Mouse (Mus musculus) telencephalon, adult 2 months (tissue): ENCODE data around the gene H2-T23.
"Not testable (repeated sequence)": the region's sequence is repeated elsewhere in the genome, so short reads cannot be mapped to it uniquely, and the experiment has no call there.

Experiments used
- DNase-seq: peaks from one replicate; pipeline ENCODE4 v3.0.0-alpha.2; 2011; ENCODE audit warnings: low read depth, low spot score

Gene H2-T23

DNA sequence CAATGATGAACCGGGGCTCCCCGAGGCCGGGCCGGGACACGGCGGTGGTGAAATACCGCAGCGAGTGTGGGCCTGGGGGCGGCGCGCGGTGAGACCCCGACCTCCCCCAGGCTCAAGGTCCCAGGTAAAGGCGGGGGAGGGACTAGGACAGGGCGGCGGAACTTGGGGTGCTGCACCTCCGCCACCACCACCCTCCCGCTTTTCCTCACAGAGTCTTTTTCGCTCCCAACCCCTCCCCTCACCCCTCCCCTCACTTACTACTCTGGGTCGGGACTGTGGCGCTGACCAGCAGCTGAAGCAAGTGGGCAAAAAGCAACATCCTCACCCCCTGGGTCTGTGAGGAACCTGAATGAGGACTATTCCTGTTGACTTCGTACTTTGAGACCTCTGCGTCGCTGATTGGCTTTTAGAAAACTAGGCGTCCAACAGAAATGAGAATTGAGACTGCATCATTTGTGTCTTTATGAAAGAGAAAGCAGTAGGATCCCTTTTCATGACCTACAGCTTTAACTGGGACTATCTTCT lies at the start of gene H2-T23:
Gene H2-T23 (minus strand): TSS at position 505 of the 525 bp plus-strand sequence.
- not testable (repeated sequence) for DNase-seq

DNA sequence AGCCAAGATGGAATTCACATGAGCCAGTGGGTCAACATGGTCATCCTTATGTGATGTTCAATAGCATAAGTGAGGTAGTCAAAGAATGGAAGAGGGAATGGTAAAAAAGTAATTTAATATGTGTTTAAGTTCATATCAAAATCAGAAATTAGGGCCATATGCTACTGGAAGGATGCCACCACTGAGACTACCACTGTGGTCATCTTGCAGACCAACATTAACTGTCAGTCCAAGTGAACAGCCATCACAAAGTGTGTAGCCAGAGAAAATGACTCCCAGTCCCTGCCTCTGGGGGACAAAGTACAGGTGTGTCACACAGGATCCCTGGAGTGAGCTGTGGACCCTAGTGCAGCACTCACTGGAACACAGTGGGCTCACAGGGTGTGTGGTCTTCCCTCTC lies 49.2 kb upstream of the H2-T23 start:
- not testable (repeated sequence) for DNase-seq

DNA sequence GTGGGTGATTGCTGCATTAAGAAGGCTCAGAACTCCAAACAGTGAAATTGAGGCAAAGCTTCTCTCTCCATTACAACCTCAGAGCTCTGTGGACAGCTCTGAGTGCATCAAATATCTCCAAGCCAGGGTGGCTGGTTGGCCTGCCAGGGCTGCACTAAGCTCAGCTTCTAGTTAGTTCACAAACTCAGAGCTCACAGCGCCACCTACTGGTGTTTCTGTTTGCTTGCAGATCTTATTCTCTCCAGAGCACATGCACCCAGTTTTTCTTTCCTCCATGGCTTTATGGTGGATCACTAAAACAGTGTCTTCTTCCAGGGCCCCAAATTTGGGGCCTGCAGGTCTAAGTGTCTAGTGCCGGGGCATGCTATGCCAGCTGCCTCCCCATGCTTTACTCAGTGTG lies 28.2 kb upstream of the H2-T23 start:
- peak; percentile 75 for DNase-seq

DNA sequence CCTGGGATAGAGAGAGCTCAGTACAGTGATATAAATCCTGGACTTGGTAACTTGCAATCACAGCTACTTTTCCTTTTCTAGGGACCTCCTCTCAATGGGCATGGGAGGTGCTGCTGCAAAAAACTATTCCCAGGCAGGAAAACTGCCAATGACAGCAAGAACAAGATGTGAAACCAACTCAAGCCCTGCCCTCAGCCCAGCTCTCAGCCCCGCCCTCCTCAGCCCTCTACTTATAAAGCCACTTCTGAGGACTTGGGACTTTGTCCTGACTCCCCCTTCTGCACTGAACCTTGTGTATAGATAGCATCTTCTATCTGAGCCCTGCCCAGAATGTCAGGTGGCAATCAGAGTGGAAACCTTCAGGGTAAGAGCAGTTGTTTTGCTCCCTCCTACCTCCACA lies 25.7 kb upstream of the H2-T23 start, which contains the start of gene Gm11127:
Gene Gm11127 (minus strand): TSS at position 10 of the 400 bp plus-strand sequence.
- DNase-seq = not testable (repeated sequence)

DNA sequence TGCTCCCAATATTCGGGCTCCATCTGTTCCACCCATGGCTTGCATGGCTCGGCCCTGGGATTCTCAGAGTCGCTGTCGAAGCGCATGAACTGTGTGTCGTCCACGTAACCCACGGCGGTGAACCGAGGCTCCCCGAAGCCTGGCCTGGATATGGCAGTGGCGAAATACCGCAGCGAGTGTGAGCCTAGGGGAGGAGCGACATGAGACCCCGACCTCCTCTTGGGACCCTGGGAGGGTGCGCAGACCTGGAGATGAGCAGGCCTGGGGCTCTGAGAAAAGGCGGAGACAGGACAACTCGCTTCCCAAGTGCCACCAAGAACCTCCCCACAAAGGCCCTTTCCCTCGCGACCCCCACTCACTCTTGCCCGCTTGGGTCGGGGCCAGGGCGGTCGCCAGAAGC lies 25.3 kb upstream of the H2-T23 start:
- not testable (repeated sequence) for DNase-seq

DNA sequence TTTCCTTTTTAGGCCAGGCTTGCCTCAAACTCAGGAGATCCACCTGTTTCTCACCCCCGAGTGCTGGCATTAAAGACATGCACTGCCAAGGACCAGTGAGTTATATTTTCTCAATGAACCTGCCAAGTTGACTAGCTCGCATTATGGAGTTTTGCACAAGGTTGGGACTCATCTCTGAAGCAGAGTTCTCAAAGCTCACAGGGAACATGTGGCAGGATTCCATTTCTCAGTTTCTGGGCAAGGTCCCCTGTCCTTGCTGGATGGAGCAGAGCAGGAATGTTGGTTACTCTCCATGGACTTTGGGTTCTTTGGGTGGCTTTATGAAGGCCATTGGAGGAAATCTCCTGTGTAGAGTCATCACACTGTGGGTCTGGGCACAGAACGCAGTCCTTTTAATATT lies 10.6 kb upstream of the H2-T23 start:
- no peak for DNase-seq

DNA sequence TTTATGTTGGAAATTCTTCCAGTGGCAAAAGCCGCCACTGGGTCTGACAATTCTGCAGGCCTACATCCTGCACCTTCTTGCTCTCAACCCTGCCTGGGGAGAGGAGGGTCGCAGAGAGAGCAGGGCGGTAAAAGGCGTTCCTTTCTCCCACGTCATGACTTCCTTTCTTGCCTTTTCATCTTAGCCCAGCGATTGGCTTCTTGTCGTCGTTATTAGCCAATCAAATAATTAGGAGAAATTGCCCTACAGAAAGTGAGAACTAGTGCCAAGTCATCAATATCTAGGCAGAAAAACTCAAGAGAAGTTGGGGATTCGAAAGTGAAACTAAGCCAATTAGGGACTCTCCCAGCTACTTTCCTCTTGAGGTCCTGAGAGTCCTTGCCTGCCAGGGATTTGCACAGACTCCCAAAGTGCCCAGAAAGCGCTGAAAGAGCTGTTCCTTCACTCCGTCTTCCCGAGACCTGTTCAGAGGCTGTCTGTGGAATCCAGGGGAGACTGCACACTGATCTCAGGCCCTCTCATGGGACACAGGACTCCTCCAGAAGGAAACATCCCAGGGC lies 10.0 kb upstream of the H2-T23 start, which contains the start of the genes H2-T22 and Gm6034:
Gene H2-T22 (minus strand): TSS at position 138 of the 560 bp plus-strand sequence.
Gene Gm6034 (plus strand): TSS at position 352 of the 560 bp plus-strand sequence.
- DNase-seq = peak; percentile 93

DNA sequence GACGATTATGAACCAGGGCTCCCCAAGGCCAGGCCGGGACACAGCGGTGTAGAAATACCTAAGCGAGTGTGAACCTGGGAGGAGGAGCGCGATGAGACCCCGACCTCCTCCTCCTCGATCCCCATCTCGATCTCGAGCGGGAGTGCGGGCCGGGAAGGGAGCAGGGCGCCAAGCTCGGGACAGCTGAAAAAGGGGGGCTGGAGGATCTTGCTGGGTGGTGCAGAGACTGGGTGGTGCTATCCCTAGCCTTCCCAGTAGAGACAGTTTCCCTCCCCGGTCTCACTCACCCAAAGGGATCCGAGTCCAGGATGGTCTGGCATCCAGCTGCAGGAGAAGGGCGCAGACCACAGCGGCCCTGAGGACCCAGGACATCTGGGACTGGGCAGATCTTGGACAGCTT lies 9.4 kb upstream of the H2-T23 start:
- not testable (repeated sequence) for DNase-seq

DNA sequence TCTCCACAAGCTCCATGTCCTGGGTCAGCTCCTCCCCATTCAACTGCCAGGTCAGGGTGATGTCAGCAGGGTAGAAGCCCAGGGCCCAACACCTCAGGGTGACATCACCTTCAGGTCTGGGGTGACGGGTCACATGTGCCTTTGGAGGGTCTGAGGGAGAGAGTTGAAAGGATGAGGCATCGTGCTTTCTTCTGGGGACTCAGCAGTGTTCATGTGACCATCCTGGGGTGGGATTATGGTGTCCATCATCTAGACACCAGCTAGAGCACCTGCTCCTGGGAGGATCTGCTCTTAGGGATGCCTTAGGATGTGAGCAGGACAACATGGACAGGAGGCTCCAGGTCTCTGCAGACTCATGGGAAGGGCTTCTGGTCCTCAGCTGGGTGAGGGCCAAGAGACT lies 7.9 kb upstream of the H2-T23 start:
- not testable (repeated sequence) for DNase-seq

DNA sequence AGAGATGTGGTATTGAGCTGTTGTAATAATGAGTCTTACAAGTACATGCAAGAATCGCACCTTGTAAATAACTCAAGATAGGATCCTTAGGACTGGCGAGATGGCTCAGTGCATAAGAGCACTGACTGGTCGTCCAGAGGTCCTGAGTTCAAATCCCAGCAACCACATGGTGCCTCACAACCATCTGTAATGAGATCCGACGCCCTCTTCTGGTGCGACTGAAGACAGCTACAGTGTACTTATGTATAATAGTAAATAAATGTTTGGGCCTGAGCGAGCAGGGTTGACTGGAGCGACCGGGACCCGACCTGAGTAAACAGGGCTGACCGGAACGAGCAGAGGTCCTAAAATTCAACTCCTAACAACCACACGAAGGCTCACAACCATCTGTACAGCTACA lies 3.5 kb upstream of the H2-T23 start:
- DNase-seq = not testable (repeated sequence)

DNA sequence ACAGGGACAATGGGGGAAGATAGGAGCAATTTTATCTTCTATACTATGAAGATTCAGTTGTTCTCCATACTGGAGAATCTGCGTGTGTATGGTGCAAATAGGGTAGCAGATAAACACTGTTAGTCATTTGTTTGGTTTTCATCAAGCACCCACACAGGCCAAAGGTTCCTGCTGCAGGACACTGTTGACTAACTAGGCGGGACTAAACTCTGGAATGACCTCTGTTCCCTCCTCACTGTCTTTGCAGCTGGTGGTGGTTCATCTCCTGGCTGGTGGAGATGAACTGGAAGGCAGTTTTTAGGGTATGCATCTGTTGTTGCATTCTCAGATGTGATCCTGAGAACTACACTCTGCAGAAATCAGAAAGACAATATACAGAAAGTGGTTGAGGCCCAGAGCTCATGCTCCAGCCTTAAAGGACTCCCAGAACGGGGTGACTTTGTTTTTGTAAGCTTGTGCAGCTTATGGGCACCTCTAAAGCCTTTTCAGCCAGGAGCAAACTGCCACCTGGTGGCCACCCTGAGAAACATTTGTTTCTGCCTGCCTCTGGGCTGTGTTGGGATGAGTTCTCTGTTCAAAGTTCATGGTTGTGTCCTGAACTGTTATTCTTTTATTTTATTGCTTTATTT lies 2.5 kb upstream of the H2-T23 start:
- not testable (repeated sequence) for DNase-seq

DNA sequence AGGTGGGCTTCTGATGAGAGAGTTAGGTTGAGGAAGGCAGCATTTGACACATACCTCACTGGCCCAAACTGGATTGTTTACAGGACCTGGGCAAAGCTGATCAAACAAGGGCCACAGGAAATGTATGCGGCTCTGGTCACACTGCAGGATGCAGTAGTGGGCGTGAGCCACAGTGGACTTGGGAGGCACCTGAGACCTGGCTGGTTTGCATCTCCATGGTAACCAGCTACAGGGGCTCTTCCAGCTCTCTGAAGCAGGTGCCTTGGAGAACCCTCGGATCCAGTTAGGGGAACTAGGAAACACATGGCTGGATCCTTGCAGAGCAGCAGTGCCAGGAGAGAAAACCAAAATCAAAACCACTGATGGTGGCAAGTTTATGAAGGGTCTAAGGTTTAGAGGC lies 1.9 kb upstream of the H2-T23 start:
- DNase-seq = not testable (repeated sequence)

DNA sequence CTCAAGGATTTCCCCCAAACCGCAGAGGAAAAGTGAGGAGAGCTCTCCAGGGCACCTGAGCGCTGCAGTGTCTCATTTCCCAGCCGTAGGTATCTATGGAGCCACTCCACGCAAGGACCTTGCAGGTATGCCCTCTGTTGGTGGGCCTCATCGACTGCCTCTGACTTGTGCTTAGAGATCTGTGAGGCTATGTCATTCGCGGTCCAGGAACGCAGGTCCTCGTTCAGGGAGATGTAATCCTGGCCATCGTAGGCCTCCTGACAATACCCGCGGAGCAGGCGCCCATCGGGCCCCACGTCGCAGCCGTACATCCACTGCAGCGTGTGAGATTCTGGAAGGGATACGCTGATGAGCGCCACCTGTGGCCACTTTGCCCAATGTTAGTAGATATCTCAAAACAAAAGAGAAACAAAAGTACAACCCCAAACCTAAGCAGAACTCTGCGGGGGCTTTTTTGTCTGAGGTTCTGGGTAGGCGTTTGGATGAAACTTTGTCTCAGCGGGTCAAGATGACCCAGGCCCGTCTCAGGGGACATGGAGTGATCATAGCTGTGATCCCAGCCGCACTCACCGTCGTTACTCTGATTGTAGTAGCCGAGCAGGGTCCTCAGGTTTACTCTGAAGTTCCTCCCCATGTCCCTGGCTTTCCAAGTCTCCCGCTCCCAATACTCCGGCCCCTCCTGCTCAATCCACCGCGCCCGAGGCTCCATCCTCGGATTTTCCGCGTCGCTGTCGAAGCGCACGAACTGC lies 898 bp downstream of the H2-T23 start:
- not testable (repeated sequence) for DNase-seq

DNA sequence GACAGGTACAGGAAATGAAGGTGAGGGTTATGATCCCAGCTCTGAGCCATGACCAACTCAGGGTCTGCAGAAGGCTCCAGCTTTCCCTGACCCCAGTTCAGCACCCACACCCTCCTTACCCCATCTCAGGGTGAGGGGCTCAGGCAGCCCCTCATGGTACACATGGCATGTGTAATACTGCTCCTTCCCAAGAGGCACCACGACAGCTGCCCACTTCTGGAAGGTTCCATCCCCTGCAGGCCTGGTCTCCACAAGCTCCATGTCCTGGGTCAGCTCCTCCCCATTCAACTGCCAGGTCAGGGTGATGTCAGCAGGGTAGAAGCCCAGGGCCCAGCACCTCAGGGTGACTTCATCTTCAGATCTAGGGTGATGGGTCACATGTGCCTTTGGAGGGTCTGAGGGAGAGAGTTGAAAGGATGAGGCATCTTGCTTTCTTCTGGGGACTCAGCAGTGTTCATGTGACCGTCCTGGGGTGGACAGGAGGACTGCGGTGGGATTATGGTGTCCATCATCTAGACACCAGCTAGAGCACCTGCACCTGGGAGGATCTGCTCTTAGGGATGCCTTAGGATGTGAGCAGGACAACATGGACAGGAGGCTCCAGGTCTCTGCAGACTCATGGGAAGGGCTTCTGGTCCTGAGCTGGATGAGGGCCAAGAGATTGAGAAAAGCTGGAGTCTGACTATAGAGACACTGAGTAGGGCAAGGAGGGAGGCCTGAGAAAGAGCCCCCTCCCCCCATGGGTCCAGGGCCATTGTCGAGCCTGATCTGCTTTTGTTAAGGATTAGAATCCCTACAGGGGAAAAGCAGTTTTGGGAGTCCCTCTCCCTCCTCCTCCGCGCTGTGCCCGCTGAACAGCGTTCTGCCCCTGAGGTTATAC lies 1.7 kb downstream of the H2-T23 start:
- not testable (repeated sequence) for DNase-seq

DNA sequence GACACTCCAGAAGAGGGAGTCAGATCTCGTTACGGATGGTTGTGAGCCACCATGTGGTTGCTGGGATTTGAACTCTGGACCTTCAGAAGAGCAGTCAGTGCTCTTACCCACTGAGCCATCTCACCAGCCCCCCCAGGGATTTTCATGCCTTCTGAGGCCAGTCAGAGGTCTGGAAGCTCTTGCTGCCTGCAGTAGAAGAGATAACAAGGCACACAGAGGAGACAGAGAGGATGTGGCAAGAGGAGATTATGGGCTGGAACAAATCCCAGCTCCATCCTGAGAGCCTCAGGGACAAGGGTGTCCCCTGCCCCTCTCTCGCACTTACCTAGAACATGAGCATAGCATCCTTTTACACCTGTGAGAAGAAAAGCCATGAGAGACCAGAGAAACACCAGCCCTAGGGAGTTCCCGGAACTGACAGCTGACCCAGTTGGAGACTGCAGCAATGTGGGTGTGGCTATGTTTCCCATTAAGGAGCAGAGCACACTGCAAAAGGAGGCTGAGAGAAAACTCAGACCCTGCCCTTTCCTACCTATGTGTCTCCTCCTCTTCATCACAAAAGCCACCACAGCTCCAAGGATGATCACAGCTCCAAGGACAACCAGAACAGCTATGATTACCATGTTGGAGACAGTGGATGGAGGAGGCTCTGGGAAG lies 2.5 kb downstream of the H2-T23 start:
- not testable (repeated sequence) for DNase-seq

DNA sequence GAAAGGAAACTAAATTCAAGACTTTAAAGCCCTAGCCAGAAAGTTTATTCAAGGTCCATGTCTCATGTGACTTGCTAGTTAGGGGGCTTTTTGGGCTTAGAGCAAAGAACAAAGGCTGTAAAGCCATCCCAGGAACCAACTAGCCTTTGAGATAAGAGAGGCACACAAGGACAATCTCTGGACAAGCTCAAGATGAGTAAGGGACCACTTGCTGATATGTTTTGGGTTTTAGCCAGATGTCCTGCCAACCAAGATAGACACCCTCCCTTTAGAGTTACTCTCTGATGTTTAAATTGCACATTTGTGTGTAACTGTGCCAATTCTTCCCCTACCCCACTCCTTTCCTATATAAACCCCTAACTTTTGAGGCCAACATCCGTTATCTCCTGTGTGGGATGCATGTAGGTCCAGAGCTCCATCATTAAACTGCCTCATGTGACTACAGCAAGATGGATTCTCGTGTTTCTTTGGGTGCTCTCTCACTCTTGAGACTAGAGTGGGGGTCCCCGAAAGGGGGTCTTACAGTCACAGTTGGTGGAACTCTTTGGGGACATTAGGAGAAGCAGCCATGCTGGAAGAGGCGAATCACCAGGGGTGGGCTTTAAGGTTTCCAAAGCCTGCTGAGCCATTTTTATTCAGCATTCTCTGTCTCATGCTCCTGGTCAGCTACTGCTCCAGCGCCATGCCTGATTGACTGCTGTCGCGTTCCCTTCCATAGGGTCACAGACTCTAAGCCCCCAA lies 3.6 kb downstream of the H2-T23 start:
- DNase-seq = no peak

DNA sequence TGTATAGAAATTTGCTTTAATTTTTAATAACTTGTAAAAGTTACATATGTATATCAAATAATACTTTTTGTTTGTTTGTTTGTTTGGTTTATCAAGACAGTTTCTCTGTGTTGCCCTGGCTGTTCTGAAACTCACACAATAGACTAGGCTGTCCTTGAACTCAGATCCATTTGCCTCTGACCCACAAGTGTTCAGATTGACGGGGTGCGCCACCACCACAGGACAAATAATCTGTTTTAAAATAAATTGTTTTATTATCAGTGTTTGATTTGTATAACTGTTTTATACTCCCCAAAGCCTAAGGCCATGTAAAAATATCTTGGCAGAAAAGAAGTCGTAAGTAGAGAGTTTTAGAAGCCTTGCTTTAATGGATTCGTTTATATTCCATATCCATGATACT lies 5.0 kb downstream of the H2-T23 start:
- DNase-seq = no peak

DNA sequence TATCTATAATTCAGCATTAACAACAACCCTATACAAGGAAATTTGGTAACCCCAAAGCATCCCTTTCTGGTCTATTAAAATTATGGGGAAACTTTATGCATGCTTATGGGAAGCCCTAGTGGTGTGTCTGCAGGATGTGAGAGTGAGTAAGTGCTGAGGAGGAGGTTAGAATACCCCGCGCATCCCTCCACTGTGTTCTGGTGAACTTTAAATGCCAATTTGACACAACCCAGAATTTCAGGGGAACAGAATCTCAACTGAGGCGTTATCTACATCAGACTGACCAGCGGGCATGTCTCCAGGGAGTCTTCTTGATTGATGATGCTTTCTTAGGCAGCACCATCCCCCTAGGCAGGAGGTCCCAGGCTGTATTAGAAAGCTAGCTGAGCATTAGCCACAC lies 6.8 kb downstream of the H2-T23 start:
- no peak for DNase-seq

DNA sequence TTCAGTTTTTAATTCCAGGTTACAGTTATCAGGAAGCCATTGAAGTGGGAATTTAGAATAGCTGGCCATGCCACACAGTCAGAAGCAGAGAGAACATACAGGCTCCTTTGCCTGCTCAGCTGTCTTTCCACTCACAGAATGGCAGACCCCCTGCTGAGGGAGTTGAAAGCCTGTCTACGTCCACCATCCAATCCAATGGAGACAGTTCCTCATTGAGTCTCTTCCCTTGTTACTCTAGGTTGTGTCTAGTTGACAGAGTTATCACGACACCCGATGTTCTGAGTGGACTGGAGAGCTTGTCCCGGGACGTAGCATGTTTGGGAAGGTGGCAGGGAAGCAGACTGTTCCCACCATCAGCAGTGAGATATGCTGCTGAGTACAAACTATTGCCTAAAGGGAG lies 7.5 kb downstream of the H2-T23 start:
- no peak for DNase-seq
